Mouse (Mus musculus) urinary bladder, postnatal 4 days (tissue): ENCODE data around the gene Zfp597.

Source experiments
- DNase-seq, 2 experiments: peaks; one replicate each; pipeline ENCODE4 v3.0.0; 2021 to 2022; ENCODE audit warnings: low spot score in 2 of 2

The Zfp597 gene

DNA sequence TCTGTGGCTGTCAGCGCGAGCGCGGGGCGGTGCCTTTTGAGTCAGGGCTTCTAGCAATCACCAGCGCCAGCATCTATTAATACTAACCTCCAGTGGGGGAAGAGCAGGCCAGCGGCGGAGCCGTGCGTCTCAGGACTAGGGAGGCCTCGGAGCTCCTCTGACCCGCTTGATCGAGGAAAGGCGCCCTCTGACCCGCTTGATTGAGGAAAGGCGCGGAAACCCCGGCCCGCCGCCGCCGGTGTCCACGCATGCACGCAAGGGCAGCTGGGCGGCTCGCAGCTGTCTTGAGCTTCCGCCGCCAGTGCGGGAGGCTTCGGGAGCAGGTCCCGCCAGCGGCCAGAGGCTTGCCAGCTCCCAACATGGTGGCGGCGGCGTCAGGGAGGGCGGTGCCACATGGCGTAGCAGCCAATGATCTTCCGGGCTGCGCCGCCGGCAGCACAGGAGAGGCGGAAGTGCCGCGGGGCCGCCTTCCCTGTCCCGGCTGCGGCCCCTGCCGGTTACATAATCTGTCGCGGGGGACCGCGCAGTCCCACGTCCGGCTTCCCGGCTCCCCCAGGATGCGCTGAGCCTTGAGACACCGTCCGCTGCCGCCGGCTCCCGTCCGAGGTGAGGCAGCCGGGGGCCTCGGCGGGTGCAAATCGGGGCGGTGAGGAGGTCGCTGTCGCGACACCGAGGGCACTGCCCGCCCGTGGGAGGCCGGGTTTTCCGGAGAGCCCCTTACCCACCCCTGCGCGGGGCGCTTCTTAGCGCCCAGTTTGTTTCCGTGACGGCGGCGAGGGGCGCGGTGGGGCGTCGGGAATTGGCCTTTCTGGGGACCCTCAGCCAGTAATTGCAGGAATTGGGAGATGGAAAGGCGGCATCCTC lies at the start of gene Zfp597, which contains the start of gene Gm20695:
TSS of gene Zfp597 (minus strand) at position 361 of the 864 bp plus-strand sequence.
TSS of gene Gm20695 (plus strand) at position 448 of the 864 bp plus-strand sequence.
- DNase-seq: peak; percentile 93 to 94

DNA sequence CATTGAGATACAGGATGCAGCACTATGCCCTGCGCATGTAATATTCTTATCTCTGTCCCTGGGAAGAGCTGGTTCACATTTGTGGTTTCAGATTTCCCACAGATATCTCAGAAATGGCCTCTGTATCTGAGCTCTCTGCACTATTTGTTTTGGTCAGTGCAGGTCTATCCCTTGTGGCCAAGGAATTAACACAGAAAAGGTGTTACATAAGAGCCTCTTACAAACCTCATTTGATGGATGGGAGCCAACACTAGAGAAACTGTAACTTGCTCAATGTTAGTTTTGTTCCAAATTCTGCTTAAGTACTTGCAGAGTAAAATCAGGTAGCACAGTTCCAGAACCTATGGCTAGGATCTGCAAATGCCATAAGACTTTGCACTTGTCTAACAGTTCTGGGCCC lies 49.7 kb upstream of the Zfp597 start:
- DNase-seq: no peak

DNA sequence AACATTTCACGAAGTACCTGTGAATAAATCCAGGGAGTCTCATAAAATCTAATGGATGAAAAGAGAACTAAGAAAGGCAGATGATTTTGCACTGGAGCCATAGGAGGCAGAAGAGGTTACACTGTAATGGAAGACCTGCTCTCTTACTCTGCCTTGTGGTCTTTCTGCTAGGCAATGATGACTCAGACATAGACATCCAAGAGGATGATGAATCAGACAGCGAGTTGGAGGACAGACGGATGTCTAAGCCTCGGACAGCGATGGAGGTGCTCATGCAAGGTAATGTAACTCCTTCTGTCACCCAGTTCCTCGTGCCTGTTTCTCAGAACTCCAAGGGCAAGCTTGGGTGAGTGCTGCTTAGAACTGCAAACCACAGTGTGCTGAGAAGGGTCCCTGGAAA lies 49.2 kb upstream of the Zfp597 start:
- no peak for DNase-seq

DNA sequence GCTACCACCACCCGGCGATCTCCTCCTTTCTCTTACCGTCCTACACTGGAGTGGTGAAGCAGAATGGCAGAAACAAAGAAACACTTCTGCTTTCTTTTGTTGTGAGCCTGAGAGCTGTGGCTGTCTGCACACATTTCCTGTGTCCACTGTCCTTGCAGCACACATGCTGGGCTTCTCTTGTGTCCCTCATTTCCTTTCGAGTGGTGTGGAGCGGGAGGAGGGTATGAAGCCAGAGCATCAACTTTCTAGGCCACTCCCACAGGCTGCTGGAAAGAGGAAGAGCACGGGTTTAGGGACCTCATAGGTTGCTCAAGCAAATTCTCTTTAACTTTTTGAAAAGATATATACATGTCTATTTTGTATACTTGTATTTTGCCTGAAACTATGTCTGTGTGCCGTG lies 44.8 kb upstream of the Zfp597 start:
- no peak for DNase-seq

DNA sequence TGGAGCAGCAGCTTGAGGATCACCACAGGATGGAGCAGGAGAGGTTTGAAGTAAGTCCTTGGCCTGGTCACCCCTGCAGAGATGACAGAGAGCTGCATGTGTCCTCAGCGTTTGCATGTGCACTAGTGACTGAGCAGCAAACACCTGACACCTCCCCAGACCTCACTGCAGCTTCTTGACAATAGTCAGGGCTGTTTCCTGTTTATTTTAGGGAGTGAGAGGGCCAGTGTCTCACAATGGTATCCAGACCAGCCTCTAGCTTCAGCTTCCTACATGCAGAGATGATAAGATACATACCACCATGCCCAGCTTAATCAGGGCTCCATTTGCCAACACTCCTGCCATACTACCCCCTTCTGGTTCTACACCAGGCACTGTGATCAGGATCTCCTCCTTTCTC lies 44.2 kb upstream of the Zfp597 start:
- DNase-seq: no peak

DNA sequence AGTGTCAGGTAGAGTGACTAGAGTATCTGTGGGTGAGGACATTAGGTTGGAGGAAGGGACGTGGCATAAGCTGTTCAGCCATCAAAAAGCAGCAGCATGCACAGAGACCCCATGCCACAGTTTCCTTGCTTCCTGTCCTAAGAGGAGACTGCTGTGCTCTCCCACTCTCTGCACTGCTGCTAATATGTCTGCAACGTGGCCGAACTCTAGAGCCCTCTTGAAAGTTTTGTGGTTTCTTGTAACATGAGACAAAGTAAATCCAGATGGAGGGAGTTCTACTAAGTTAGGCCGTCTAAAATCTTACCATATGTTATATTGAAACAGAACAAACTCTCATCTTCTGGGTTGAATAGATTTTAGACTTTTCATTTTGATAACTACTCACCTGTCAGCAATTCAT lies 39.6 kb upstream of the Zfp597 start:
- DNase-seq: no peak

DNA sequence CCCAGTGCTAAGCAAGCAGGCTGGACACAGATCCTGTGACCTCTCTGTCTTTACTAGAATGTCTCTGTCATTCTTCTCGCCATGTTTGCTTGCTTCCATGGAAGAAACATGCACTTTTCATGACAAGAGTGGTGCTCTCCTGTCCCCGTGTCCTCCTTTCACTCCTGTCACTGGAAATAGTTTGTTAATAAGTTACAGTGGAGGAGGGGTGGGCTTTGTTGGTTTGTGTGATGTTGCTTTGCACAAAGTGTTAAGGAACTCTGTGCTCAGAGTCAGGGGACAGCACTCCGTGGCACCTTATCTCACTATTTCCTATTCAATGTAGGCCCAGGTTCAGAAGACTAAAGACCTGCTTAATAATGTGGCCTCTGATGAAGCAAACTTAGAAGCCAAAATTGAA lies 39.2 kb upstream of the Zfp597 start:
- DNase-seq: no peak

DNA sequence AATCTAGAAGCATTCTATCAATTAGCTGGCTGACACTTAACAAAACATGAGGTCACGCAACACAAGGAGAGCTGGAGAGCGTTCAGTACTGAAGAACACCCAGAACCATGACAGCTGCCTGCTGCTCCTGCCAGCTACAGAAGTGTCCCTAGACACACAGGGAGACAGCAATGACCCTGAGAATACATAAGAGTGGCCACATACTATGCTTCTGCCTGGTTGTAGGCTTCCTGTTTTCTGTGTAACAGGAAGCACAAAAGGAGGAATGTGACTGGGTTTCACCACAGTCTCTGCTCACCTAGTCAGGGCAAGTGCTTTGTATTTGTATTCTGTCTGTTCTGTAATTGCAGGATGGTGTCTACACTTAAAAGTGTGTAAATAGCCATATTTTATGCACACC lies 36.4 kb upstream of the Zfp597 start:
- no peak for DNase-seq

DNA sequence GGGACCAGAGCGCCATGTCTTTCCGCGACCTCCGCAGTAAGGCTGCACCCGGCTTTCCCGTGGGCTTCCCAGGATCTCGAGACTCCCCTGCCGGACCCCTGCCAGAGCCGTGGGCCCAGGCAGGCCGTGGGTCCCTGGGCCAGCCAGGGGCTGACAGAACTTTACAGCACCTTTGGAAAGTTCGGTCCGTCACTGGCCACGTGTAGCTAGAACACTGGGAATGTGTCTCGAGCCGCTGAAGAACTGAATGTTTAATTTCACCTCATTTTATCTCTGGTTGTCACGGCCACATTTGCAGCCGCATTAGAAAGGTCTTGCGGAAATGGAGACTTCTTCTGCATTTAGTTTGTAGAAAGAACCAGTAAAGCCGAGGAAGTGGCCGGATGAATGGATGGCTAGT lies 24.8 kb upstream of the Zfp597 start:
- DNase-seq: no peak

DNA sequence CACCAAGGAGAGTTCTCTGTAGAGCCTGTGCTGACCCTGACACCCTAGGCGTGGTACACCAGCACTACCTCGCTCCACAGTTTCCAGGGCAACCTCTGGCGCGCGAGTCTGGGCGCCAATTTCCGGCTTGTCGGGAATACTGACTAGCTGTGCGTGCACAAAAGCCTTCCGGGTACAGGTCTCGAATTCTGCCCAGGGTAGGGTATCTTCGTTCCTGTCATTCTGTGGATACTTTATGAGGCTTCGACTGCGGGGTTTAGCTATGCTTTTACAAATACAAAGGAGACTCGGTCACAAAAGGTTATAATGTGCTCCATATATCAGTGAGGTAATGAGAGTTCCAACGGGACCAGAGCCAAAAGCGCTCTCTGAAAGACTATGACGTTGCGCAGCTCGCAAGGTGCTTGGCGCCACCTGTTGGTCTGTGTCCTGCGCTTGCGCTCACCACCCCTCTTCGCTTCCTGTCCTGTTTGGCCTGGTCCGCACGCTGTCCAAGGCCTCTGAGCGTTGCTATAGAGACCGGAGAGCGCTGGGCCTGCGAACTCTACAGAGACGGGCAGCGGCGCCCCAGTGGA lies 24.3 kb upstream of the Zfp597 start, which contains the start of the genes 1700037C18Rik and Cluap1:
TSS of gene 1700037C18Rik (minus strand) at position 153 of the 575 bp plus-strand sequence.
TSS of gene Cluap1 (plus strand) at position 265 of the 575 bp plus-strand sequence.
- DNase-seq: peak; percentile 87 to 90

DNA sequence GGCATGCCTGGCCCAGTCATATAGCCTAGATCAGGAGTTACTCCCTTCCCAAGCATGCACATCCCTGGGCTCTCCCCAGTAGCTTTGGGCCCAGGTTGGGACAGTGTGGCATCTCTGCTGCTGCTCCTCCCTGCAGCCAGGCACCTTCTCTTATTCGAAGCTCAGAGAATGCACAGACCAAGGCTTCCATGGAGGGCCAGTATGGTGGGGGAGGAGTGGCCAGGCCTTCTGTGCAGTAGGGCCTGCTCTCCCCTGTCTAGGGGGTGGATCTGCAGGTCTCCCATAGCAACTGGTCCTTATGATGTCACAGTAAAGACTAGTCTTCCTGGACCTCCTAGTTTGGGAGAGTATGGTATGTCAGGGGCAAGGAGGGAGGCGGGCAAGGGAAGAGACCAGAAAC lies 23.1 kb upstream of the Zfp597 start:
- no peak for DNase-seq

DNA sequence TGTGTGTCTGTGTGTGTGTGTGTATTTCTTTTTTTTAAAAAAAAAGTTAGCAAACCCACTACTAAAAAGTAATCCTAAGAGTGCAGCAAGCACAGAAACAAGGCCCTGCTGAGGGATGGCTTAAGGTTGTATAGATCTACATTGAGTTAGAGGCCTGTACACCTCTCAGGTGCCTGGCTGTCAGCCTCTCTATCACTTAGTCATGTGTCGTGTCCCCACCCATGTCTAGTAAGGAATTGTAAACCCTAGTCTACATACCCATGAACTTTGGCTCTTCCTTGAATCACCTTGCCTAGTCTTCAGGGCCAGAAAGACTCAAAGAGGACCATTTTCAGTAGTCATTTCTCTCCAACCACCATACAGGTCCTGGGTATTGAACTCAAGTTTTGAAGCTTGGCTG lies 12.2 kb upstream of the Zfp597 start:
- no peak for DNase-seq

DNA sequence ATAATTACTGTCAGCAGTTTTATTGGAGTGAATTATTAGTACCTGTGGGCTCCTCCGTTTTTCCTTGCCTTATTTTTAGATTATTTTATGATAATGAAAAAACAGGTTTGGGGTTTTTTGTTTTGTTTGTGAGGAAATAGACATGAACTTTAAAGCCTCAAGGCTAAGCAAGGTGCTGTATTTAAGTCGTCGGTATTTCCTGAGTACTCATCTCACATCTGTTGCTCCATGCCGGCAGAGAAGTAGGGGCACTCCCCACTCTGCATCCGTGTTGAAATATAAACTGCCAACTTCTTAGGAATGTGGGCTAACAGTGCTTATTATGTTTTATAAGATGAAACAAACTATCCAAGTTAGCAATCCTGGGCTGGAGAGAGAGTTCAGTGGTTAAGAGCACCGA lies 11.7 kb upstream of the Zfp597 start:
- no peak for DNase-seq

DNA sequence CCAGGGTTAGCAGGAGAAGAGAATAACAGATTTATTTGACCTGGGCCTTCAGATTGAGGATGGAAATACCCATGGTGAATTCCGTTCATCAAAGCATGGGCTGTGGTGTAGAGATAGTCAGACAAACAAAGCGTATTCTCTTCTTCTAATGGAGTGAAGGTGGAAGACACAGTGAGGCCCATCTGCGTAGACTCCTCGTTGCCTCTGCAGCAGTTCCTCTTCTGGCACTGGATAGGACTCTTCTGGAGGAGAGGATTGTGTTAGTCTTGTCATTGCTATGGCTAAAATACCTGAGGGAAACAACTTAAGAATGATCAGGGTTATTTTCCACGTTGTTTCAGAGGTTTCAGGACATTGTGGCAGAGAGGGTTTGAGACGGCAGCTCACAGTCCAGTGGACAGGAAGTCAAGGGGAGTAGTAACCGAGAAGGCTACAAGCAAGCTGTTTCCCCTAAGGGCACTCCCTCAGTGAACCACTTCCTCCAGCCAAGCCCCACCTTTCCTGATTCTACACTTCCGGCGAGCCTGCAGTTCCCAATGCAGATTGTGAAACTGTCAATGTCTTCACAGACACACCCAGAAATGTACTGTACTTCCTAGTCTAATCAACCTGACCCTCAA lies 10.9 kb upstream of the Zfp597 start:
- peak in 1 of 2 experiments; percentile 28 for DNase-seq

DNA sequence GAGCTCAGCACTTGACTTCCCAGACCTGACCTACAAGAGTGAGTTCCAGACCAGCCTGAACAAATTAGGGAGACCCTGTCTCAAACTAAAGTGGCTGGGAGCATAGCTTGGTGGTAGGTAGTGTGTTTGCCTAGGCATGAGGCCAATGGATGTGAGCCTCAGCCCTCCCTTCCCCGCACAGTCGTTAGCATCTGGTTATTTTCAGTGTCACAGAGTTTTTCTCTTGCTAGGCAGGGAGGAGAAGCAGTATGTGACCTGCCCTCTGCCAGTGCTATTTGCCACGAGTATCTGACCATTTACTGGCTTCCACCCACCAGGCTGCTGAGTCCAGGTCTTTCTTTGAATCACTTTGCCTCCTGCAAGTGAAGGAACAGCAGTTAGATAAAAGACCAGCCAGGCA lies 9.4 kb upstream of the Zfp597 start:
- DNase-seq: no peak

DNA sequence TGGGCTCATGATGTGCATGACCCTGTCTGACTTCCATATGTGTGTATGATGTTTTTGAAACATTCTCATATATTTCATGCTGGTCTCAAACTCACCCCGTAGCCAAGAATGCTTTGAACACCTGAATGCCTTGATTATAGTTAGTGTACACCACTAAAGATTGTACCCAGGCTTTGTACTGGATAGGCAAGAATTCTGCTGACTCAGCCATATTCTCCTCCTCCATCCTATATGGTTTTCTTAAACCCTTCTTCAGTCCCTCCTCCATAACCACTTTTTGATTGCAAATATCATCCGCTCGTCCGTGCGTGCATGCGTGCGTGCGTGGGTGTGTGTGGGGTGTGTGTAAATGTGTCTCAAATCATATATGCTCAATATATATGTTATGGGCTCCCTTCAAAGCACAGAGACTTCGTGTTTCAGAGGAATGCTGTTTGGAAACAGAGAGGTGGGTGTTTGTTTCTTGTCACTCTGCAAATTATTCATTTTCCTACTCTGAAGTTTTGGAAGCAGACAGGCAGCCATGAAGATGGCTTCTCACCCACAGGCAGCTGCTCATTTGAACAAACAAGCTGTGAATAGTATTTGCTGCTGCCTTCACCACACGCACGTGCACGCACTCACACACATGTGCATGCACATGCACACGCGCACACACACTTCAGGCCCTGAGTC lies 7.4 kb upstream of the Zfp597 start:
- no peak for DNase-seq

DNA sequence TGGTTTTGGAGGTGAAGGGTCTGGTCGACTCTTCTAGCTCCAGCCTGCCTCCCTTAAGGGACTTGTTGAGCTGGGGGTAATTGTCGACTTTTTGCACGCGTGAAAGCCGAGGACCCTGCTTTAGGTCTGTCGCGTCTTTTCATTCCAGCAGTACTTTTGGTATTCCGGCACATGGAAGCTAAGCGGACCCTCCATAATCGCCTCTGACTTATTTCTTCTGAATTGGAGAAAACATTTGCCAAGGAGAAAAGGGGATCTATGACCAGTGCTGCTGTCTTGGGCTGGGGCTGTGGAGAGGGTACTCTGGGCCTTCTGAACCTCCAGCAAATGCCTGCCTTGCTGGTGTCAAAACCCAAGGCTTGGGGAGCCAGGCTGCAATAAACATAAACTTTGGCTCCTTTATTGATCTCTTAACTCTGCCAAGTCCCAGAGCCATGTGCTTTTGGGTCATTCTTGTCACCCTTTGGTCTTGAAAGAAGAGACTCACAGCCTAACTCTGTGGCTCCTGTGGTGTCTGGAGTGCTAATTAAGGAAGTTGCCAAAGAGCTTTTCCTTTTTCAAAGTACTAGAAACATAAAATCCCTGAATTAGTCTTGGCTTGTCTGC lies 807 bp upstream of the Zfp597 start:
- no peak for DNase-seq

DNA sequence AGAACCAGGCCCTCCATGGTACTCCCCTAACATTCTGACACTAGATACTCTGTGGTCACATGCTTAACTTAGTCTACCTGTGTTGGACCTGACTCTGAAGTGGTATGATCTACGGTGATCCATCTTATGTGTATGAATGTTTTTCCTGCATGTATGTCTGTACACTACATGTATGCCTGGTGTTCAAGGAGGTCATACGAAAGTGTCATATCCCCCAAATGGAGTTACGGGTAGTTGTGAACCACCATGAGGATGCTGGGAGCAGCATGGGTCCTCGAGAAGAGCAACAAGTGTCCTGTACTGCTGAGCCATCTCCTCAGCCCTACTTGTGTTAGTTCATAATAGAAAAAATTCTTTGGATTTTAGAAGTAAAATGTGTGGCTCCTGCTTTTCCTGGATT lies 8.0 kb downstream of the Zfp597 start:
- no peak for DNase-seq

DNA sequence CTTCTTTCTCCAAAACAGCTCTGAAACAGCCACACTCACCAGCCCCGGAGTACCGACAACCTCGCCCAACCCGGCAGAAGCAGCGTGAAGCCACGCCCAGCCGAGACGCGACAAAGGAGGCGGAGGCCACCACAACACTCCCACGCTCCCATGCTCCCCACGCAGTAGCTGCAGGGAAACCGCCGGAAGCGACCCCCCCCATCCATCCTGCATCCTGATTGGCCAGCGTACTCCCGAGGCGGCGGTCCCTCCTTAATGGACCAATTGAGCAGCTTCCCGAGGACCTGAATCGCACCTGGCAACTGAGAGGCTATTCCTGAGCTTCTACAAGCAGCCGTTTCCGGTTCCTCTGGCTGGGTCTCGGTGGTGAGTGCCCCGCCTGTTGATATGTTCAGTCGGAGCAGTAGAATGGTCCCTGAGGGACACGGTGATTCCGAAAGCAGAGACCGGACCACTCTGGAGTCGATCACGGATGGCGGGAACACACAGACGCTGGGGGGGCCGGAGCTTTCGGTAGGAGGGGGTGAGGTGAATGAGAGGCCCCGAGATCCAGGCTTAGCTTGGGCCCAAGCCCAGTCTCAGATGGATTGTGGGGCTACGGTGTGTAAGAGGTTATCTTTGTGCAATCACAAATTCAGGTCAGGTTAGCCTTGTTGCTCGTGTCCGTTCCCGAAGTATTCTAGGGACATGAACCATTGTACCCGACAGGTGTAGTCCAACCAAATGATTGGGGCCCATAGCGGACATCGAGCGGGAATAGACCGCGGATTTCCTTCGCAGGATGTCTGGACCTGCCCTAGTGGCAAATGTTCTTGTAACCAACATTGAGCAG lies 11.9 kb downstream of the Zfp597 start, which contains the start of gene Naa60:
TSS of gene Naa60 (plus strand) at position 160 of the 832 bp plus-strand sequence.
- DNase-seq: peak; percentile 85 to 86

DNA sequence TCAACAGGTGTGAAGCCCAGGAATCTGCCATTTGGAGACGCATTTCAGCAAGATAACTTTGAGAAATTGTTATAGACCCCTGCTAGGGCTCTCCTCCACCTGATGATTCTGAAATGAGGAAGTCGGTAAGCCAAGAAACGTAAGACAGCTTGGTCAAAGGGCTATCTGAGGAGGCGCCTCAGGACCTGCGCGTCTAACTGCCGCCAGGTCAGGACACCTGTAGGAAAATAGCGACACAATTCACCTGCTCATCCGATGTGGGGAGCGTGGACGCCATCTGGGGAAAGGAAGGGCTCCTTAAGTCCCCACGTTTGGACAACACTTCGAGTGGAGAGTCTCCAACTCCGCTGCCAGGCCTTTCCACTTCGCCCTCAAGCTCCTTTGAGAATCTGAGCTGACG lies 12.5 kb downstream of the Zfp597 start:
- DNase-seq: no peak

DNA sequence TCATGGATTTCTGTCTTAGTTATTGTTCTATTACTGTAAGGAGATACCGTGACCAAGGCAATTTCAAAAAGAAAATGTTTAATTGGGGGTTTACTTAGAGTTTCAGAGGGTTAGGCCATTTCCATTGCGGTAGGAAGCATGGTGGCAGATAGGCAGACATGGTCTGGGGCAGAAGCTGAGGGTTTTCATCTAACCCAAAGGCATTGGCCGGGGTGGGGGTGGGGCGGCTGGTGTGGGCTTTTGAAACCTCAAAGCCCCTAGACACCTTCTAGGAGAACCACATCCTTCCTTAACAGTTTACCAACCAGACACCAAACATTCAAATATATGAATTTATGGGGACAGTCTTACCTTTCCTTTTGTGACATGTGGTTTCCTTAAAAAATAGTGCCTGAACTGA lies 25.1 kb downstream of the Zfp597 start:
- no peak for DNase-seq
